Mouse (Mus musculus): ENCODE measurements around the gene Dntt.

DNA sequence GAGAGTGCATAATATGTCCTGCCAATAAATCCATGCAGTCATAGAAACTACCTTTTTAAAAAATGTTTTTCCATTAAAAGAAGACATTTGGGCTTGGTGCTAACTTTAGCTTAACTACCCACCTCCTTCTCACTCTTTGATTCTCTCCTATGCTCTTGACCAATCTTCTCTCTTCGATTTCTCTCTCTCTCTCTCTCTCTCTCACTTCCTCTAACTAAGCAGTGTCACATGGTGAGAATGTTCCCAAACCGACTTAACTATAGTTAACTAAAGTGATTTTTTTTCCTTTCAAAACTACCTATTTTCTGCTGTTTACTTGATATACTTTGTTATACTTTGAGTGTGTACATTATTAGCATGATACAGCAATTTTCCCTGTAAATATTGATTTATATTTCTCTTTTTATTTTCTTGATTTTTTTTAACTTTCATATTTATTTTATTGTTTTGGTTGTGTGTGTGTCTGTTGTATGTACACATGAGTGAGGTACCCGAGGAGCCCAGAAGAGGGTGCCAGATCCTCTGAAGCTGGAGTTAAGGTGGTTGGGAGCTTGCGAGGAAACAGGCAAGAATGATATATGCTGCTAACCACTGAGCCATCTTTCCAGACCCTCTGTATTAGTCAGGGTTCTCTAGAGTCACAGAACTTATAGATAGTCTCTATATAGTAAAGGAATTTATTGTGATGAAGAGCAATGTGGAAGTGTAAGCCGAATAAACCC lies 20.2 kb upstream of the Dntt start:
- TF ChIP-seq CTCF (IDR thresholded peaks at IDR 0.05; ENCODE audit: low read depth) (0 out of 2 replicates have a peak, but pooled peaks have one; percentile 7), EP300 (optimal IDR thresholded peaks at IDR 0.05) (no peak)
